Mouse (Mus musculus): ENCODE measurements around the gene Fam229a.

Gene Fam229a

DNA sequence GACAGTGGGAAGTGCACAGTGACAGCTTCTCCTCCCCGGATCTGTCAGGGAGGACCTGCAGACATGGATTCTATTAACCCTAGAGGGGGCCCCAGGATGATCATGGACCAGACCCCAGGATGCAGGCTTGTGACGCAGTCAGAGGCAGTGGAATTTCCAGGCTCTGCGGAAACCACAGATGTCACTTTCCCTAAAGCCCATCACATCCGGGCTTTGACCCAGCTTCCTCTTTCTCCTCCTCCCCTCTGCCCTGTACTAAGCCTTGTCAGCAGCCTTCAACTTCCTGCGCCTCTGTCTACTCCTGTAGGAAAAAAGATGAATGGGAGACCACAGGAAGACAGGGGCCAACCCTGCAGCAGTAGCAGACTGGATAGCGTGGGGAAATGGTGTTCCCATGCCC, 5.6 kb downstream of the Fam229a start:
- DNase-seq, result no peak

DNA sequence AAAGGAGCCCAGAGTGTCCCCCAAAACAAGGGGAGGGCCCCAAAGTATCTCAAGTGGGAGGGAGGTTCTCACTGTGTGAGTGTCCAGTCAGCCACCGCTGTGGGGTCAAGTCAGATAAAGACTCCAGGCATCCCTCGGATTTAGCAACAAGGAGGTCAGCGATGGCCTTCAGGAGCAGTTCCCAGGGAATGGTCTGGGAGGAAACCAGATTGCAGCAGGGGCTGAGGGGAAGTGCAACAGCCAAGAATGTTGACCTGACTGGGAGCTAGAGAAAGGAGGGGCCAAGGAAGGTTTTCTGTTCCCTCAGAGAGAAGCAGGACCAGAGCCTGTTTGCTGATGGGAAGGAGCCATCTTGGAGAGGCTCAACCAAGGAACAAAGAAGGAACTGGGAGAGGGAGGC, 8.0 kb downstream of the Fam229a start:
- no peak for DNase-seq

DNA sequence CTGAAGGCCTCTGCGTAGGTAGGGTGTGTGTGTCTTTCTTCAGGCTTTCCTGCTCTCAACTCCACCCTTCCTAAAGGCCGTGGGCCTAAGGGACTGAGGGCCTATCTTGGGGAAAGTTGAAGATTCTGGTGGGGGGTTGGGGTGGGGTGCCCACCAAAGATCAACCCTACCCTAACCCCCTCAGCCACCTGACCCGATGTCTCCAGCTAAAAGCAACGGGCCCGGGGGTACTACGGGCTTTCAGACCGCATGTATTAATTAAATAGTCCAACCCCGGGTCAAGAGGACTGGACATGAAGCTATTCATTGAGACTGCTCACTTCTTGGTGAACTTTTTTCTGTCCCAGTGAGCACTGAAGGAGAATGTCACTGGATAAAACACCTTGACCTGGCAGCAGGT, 9.0 kb downstream of the Fam229a start:
- DNase-seq, result no peak

DNA sequence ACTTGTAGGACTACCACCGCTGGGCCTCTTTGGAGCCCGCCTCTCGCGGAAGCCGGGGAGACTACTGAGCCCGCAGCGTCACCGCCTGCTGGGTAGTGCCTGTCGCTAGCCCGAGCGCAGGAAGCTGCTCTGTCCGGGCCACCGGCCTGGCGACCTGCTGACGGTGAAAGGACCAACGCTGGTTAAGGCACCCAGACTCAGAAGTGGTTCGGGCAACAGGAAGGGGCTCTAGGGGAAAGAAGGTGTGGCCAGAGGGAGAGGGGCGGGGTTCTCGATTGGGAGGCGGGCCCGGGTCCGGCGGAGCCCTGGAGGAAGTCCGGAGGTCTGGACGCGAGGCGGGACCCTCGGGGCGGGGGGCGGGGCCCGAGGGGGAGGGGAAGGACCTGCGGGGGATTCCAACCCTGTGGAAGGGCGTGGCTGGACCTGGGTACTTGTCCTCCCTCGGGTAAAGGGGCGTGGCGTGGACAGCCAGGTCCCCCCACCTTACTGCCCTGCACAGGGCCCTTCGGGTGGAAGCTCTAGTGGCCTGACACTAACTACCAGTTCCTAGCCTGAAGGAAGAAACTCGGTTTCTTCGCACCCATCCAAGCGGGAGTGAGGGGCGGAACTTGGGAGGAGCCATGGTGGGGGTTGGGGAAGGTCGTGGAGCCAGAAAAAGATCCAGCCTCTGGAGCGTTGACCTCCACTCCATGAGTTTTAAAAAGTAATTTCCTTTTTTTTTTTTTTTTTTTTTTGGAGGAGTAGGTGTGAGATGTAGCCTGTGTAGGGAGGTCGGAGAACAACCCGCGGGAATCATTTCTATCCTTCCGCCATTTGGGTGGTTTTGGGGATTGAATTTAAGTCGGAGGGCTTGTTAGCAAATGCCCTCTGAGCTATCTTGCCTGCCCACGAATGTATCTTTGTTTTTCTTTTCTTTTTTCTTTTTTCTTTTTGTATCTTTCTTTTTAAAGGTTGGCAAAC, 9.9 kb downstream of the Fam229a start:
- DNase-seq, result peak; percentile 42

DNA sequence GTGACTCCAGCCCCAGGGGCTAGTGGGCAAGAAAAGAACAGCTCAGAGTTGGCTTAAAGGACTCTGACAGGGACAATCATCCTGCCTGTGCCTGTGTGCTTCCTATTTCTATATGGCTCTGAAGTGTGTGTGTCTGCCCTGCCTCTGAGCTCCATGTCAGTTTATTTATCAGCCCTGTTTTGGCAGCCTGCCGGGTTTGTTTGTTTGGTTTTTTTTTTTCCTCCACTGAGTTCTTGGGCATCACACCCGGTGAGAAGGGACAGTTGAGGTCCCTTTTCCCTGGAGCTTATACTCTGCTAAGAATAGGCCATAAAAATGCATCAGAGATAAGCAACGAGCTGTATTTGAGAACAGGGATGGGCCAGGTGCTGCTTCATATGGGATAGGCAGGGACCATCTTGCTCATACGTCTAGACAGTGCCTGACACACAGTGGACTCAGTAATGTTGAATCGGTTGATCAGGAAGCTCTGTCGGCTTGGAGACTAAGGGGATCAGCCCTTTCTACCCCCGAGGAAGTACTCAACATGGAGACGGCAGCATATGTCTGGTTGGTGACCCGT, 11.4 kb downstream of the Fam229a start:
- no peak for DNase-seq

DNA sequence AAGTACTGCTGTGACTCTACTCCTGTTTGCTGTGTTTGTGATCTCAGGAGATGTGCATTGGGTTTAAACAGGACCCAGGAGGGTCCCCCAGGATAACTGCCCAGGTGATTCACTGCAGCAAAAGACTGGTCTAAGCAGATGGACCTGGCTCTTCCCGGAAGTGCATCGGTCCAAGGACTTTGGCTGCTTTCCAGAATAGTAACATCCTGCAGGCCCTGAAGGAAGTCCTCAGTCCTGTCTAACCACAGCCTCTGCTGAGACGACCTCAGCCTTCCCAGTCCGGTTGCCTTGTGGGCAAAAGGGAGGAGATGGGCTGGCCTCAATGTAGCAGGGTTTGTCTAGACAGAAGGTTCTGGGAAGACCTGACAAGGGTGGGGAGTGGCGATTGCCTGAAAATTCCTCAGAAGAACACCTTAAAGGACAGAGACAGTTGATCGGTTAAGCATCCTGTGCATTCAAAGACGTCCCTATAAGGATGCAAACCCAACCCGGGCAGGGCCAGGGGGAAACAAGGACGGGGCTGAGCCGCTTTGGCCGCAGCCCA, 12.0 kb downstream of the Fam229a start:
- DNase-seq, result no peak

DNA sequence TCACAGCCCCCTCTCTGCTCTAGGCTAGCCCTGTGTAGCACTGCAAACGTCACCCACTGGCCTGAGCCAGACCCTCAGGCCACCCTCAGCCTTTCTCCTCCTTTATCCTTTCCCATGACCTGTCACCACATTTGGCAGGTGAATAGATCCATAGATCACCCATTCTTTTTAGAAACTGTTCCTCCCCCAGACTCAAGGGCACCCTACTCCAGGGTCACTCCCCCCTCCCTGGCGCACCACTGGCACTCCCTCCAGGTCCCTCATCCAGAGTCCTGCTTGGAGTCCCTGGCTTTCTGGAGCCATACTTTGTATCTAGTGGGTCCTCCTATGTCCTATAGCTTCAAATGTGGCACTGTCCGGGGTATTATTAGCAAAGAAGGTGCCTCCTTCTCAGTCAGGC, 14.5 kb downstream of the Fam229a start:
- no peak for DNase-seq

DNA sequence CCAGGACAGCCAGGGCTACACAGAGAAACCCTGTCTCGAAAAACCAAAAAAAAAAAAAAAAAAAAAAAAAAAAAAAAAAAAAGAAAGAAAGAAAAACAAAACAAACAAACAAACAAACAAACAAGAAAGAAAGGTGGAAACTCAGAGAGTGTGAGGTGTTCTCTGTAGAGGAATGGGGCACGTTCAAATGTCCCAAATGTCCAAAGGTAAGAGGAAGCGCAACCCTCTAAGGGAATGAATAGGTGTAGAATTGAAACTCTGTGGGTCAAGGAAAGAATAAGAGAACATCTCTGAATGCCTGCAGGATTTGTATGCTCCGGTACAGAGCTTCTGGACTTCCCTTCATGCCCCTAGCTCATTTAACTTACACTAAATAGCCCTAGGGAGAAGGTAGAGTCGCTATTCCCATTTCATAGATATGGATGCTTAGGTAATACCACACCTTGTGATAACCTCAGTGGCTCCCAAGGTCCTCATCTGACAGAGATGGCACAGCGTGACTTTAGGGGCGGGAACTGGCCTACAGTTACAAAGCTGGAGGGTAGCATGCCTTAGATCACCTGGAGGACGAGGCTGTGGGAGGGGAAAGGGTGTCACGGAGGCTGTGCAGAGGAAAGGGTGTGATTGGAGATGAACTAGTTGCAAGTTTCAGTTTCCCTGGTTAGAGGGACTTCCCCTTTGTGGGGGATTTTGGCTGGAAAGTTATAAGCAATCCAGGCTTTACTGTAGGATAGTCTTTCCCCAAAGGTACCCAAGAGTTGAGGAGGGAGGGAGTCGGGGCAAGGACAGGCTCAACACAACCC, 16.6 kb downstream of the Fam229a start:
- DNase-seq, result no peak

DNA sequence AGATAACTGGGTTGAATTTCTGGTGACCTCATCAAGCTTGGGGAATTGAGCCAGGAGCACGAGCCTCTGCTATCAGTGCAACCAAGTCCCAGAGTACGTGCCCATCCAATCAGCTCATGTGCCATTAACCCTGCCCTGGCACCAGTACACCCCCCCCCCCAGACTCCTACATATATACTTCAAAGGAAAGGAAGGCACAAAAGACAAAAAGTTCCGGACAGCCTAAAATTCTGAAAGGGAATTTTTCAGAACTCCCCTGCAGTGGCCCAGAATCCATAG, 17.2 kb downstream of the Fam229a start:
- no peak for DNase-seq

DNA sequence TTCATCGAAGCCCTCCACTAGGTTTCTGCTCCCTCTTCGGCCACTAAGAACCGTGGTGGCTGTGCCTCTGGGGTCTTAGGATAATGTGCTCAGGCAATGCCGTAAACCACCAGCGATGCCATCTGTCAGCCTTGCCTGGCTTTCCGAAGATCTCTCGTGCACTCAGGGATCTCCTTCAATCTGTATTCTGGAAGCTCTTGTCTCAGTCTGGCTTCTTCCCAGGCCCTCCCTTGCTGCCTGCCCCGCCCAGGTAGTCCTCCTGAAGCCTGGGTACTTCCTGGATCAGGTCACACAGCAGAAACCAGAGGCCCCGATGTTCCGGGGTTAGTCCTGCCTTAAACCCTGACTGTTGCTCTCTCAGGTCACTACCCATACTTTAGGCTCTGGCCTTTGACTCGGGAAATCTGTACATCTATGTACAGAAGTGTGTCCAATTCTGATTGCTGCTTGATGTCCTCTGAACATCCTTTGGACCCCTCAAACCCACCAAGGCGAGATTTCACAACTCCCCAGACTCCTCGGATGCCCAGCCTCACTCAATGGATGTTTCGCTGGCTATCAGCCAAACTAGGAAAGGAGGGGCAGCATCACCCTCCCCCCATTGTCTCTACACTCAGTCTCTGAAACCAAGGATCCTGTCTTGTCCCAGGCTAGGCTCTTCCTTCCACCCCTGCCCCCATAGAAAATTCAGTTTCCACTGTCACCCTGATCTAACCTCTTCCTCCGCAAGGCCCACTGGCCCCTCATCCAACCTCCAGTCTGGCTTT, 18.0 kb downstream of the Fam229a start:
- no peak for DNase-seq

DNA sequence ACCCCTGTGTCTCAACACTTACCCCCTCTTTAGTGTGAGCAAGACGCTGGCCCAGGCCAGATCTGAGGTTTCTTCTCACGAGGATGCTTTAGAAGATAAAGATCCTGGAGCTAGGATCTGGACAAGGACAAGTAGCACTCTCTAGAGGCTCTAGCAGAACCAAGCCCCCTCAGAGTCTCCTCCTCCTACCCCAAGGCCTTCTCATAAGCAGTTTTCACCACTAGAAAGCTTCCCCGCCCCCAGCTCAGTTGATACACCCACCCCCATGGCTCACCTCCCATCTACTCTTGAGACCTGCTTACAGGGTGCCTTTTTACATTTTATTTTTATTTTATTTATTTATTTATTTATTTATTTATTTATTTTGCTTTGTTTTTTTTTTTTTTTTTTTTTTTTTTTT, 18.7 kb downstream of the Fam229a start:
- DNase-seq, result no peak

DNA sequence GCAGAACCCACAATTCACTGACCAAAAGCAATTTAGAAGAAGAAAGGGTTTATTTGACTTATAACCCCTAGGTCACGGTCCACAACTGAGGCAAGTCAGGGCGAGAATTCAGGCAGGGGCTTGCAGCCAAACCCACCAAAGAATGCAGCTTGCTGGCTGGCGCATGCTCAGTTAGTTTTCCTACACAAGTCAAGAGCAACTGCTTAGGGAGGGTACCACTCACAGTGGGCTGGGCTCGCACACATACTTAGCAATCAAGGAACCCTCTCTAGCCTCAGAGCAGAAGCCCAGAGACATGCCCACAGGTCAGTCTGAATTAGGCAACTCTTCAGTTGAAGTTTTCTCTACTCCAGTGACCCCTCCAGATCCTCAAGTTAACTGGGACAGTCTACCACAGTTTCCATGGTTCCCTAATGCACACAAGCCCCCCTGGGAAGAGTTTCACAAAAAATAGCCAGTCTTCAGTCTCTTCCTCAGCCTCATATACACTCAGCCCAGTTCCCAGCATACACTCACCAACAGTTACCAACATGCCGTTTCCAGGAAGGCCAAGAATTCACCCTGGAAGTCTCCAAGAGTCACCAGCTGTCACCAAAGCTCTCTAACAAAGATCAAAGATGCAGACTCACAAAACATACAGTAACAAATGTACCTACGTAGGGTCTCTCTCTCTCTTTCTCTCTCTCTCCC, 19.9 kb downstream of the Fam229a start:
- DNase-seq, result no peak

DNA sequence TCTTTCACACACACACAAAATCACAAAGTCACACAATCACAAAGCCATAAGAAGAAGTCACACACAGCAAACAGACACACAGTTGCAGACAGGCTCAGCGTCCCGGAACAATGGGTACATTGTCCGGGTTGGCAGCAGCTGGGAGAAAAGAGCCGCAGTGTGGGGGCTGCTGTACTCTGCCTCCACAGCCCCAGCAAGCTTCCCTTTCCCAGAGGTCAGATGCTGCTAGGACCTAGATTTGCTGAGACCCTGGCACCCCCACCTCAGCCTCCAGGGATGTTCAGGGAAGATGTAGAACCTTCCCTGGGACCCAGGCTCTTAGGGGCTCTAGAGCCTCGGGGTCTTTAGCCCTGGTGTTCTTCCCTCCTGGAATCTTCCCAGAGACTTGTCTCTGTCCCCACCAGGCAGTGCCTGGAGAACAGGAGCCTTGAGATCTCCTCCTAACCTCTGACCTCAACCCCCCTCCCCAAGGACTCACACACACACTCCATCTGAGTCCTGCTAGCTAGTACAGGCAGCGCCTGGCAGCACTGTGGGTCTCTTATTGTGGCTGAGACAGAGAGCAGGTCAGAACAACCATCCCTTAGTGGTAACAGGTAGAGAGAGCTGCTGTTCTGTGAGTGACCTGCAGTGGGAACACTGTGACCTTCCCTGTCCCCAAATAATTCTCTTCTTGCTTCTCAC, 20.6 kb downstream of the Fam229a start:
- no peak for DNase-seq

DNA sequence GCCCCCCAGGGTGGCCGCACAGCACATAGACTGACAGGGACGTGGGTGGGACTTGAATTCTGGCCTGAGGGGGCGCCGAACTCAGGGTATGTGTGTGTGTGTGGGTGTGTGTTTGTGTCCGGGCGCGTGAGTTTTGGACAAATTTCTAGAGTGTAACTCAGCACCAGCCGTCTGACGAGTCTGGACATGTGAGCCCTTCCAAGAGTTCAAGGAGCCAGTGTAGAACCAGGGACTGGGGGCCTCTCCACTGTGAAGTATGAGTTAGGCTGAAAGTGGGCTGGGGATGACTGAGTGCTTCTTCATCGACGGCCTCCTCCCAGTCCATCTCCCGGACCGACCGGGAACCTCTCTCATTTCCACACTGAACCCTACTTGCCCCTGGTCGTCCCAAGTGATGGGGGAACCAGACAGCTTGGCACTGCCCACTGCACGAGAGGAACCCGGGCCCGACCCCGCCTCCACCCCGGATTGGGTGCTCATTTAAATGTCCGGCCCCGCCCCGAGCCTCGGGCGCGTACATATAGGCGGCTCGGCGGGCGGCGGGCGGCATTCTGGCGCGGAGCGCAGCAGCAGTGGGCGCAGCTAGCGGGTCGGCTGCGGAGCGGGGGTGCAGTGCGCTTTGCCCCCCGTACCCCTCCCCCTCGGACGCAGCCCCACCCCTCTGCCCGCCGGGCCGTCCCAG, 22.2 kb downstream of the Fam229a start, which contains the start of gene Marcksl1:
Gene Marcksl1, plus strand, starts transcription at position 496 of the 682 bp plus-strand sequence.
- peak; percentile 56 for DNase-seq

DNA sequence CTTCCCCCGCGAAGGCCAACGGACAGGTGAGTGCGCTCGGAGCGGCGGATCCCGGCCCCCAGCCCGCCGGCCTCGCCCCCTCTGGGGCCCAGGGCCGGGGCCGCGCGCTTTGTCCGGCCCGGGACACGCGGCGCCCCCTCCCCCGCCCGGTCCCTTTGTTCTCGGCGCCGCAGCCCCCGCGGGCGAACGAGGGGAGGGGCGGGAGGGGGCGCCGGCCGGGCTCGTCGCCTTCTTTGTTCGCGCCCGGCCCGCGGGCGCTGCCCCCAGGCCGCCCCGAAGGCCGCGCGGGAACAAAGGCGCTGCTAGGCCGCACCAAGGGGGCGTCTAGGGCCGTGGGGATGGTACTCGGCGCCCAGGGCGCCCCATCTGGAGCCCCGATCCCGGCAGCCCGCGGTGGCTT, 22.9 kb downstream of the Fam229a start:
- no peak for DNase-seq

DNA sequence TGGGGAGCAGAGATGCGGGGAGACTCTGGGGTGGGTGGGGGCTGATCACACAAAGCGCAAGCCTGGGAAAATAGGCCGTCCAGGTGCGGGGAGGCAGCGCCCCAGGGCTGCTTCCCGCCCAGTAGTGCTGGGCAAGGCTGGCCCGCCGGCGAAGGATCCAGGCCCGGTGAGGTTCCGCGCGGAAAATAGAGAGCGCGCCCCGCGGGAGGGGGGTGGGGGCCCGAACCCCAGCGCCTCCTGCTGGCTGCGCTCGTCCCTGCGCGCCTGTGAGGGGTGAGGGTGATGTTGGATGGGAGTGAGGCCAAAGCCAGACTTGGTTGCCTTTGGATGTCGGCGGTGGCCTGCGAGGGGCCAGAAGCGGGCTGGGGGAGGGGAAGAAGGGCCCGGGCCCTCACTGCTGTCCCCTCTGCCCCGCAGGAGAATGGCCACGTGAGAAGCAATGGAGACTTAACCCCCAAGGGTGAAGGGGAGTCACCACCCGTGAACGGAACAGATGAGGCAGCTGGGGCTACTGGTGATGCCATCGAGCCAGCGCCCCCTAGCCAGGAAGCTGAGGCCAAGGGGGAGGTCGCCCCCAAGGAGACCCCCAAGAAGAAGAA, 23.4 kb downstream of the Fam229a start:
- DNase-seq, result no peak

DNA sequence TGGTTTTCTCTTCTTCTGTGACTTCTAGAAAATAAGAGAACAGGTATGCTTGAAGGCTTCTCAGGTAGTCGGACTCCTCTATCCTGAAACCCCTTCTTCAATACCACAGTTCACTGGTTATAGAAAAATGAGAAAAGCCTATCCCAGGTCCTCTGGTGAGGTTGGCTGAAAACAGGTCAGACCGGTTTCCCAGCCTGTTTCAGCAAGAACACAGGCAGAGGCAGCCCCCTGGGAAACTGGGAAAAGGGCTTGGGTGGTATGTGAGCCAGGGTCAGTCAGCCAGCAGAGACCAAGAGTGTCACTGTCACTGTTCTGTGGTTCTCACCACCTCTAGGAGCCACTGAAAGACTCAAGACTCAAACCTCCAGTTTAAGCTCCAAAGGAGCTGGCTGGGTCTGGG, 25.9 kb downstream of the Fam229a start:
- no peak for DNase-seq

DNA sequence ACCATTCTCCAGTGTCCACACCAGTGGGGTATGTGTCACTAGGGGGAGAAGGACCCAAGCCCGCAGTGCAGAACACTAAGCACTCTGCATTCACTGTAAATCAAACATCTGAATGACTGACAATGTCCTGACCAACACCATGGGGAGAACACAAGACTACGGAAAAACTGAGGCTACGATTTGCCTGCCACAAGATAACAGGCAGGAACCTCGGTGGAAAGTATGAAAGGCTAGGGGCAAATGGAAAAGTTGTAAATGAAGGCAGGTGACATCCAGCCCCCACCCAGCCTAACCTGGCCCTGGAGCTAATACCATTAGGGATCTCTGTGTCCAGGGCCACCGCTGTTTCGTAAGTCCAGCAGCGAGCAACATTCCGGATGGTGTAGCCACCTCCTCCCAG, 27.5 kb downstream of the Fam229a start:
- no peak for DNase-seq

DNA sequence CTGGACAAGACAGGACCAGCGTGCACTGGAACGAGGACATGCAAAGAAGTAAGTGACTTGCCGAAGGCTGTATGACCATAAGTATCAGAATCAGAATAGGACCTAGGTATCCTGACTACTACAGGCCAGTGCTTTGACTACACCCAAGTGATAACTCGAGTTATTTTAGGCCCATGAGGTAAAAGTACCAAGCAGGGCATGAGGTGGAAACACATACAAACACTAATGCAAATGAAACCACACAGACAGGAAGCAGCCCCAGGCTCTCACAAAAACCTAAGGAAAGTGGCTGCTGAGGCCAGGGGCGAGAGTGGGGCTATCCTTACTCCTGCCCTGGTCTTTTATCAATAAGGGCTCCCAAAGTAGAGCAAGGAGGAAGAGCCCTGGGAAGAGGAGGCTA, 34.3 kb downstream of the Fam229a start:
- no peak for DNase-seq

DNA sequence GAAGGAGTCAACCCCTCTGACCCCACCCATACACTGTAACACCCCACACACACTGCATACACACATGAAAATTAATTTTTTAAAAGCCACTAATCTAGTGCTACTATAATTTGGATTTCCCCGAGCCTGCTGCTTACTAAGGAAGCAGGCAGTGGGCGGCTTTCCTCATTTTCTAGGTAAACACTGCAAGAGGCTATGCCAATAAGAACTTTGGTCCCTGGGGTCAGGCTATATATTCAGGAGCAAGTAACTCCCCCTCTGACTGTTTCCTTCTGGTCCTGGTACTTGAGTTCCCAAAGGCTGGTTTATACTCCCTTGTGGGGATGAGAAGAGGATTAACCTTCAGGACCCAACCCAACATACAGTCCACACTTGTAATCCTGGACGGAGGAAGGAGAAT, 34.9 kb downstream of the Fam229a start:
- no peak for DNase-seq
